Comparison of ENCODE assay signal across 27 mouse cellular contexts in genomic region chr2:71689041-71689440, GRCm38 (mm10). TPM values are rescaled to one million over a fixed set of nuclear protein-coding genes. Genes with fewer than 3 reads are reported as not detected.
DNase-seq lines count a peak whose midpoint lies in the region; ATAC-seq and TF ChIP-seq lines count a peak whose summit lies in the region.
"Had no signal": no experiment of that assay in that cellular context is flagged by ENCODE, and none has a peak within 500 bp of the region (broad histone marks: within the 10 kb centered on the region; RNA-seq: fewer than 3 reads in every experiment).

No protein-coding gene starts in this region.

- no peak overlapping the region for H3K9ac ChIP-seq in embryonic facial prominence, embryonic 11.5 days (replicated peaks; ENCODE audit: low read length)
- H3K9ac ChIP-seq in midbrain, embryonic 15.5 days = no peak overlapping the region
- no peak overlapping the region for H3K9ac ChIP-seq in midbrain, embryonic 16.5 days (ENCODE audit: low read depth, low read length)
- no peak overlapping the region for H3K9ac ChIP-seq in embryonic facial prominence, embryonic 14.5 days (ENCODE audit: low read depth, low read length)
- no peak overlapping the region for H3K9ac ChIP-seq in hindbrain, postnatal 0 days (replicated peaks; ENCODE audit: low read length)
- H3K9ac ChIP-seq: forebrain, embryonic 12.5 days had no signal

- no peak for TF ChIP-seq CTCF in hindbrain, postnatal 0 days (IDR thresholded peaks at IDR 0.05; ENCODE audit: low read depth)

- ATAC-seq in embryonic facial prominence, embryonic 11.5 days (replicated peaks; ENCODE audit: insufficient number of reproducible peaks, low FRiP score, low TSS enrichment, low read depth) = no peak
- no peak for ATAC-seq in midbrain, embryonic 15.5 days (replicated peaks)
- ATAC-seq in midbrain, embryonic 16.5 days = no peak
- ATAC-seq in embryonic facial prominence, embryonic 14.5 days (ENCODE audit: low read depth) = no peak
- no peak for ATAC-seq in hindbrain, postnatal 0 days
- ATAC-seq: activated CD4-positive, CD25-positive, alpha-beta regulatory T cell, adult 4 months; CD4-positive, CD25-positive, alpha-beta regulatory T cell, adult 4 months; forebrain, embryonic 14.5 days; forebrain, embryonic 16.5 days; Patski had no signal

- peak; percentile 79 for DNase-seq in embryonic facial prominence, embryonic 11.5 days (ENCODE audit: low spot score)
- no peak for DNase-seq in embryonic facial prominence, embryonic 10.5 days (ENCODE audit: low spot score)
- DNase-seq in embryonic facial prominence, embryonic 14.5 days (ENCODE audit: low spot score) = peak; percentile 83
- no peak for DNase-seq in hindbrain, postnatal 0 days (ENCODE audit: low spot score)
- no peak for DNase-seq in cerebellum, adult 8-10 months
- DNase-seq: adrenal gland, adult 8-10 months; adrenal gland, postnatal 14 days; adrenal gland, postnatal 36 days; B cell, adult 2 months; cerebellum, adult 11-12 months; cerebellum, adult 2 months; cerebellum, adult 9-11 months; cerebellum, postnatal 14 days; cerebellum, postnatal 36 days; embryo, embryonic 11 days had no signal

- no peak overlapping the region for H3K27ac ChIP-seq in embryonic facial prominence, embryonic 11.5 days (replicated peaks; ENCODE audit: low read depth, low read length)
- H3K27ac ChIP-seq in embryonic facial prominence, embryonic 10.5 days (replicated peaks) = no peak overlapping the region
- H3K27ac ChIP-seq in midbrain, embryonic 15.5 days = peak overlapping the region; percentile 4; the same call in 1 of the 2 replicates
- no peak overlapping the region for H3K27ac ChIP-seq in midbrain, embryonic 16.5 days (ENCODE audit: low read length)
- H3K27ac ChIP-seq in embryonic facial prominence, embryonic 14.5 days (replicated peaks; ENCODE audit: low read depth, low read length) = peak overlapping the region; percentile 33
- no peak overlapping the region for H3K27ac ChIP-seq in hindbrain, postnatal 0 days
- H3K27ac ChIP-seq: forebrain, embryonic 12.5 days had no signal

- H3K4me2 ChIP-seq in embryonic facial prominence, embryonic 11.5 days (ENCODE audit: low read depth, low read length) = no peak overlapping the region
- no peak overlapping the region for H3K4me2 ChIP-seq in midbrain, embryonic 15.5 days
- H3K4me2 ChIP-seq in midbrain, embryonic 16.5 days (ENCODE audit: low read length) = no peak overlapping the region
- H3K4me2 ChIP-seq in embryonic facial prominence, embryonic 14.5 days (ENCODE audit: low read depth, low read length) = no peak overlapping the region
- H3K4me2 ChIP-seq in hindbrain, postnatal 0 days (ENCODE audit: low read depth, low read length) = no peak overlapping the region
- H3K4me2 ChIP-seq: forebrain, embryonic 12.5 days had no signal

- no peak overlapping the region for H3K4me3 ChIP-seq in embryonic facial prominence, embryonic 11.5 days (ENCODE audit: low read depth, low read length)
- no peak overlapping the region for H3K4me3 ChIP-seq in embryonic facial prominence, embryonic 10.5 days
- H3K4me3 ChIP-seq in midbrain, embryonic 15.5 days = no peak overlapping the region
- no peak overlapping the region for H3K4me3 ChIP-seq in midbrain, embryonic 16.5 days (ENCODE audit: low read depth, low read length)
- no peak overlapping the region for H3K4me3 ChIP-seq in embryonic facial prominence, embryonic 14.5 days (ENCODE audit: low read depth, low read length)
- H3K4me3 ChIP-seq in hindbrain, postnatal 0 days (ENCODE audit: low read length) = no peak overlapping the region
- H3K4me3 ChIP-seq: erythroblast, embryonic 14.5 days; forebrain, embryonic 10.5 days; forebrain, embryonic 12.5 days had no signal

- no peaks in the 10 kb centered on the region for H3K36me3 ChIP-seq in embryonic facial prominence, embryonic 11.5 days (replicated peaks; ENCODE audit: control insufficient read depth, insufficient read depth, low read depth, low read length)
- H3K36me3 ChIP-seq in embryonic facial prominence, embryonic 10.5 days (replicated peaks) = no peaks in the 10 kb centered on the region
- H3K36me3 ChIP-seq in midbrain, embryonic 15.5 days (replicated peaks) = no peaks in the 10 kb centered on the region
- no peaks in the 10 kb centered on the region for H3K36me3 ChIP-seq in midbrain, embryonic 16.5 days (ENCODE audit: control insufficient read depth, insufficient read depth, low read length)
- no peaks in the 10 kb centered on the region for H3K36me3 ChIP-seq in embryonic facial prominence, embryonic 14.5 days (ENCODE audit: control insufficient read depth, insufficient read depth, low read length)
- no peaks in the 10 kb centered on the region for H3K36me3 ChIP-seq in hindbrain, postnatal 0 days (ENCODE audit: insufficient read depth, low read length)
- H3K36me3 ChIP-seq: forebrain, embryonic 10.5 days; forebrain, embryonic 12.5 days; G1E had no signal

- no peaks in the 10 kb centered on the region for H3K27me3 ChIP-seq in embryonic facial prominence, embryonic 11.5 days (ENCODE audit: control insufficient read depth, insufficient read depth, low read length)
- peaks cover 5% of the 10 kb centered on the region; the same call in 1 of the 2 replicates for H3K27me3 ChIP-seq in embryonic facial prominence, embryonic 10.5 days (replicated peaks; ENCODE audit: low read depth, poor library complexity, severe bottlenecking)
- H3K27me3 ChIP-seq in midbrain, embryonic 15.5 days (replicated peaks) = no peaks in the 10 kb centered on the region
- H3K27me3 ChIP-seq in midbrain, embryonic 16.5 days (ENCODE audit: control insufficient read depth, insufficient read depth, low read depth, low read length) = no peaks in the 10 kb centered on the region
- no peaks in the 10 kb centered on the region for H3K27me3 ChIP-seq in embryonic facial prominence, embryonic 14.5 days (replicated peaks; ENCODE audit: control insufficient read depth, insufficient read depth, low read length)
- H3K27me3 ChIP-seq in hindbrain, postnatal 0 days (ENCODE audit: insufficient read depth, low read length) = no peaks in the 10 kb centered on the region
- H3K27me3 ChIP-seq: CH12.LX; forebrain, embryonic 12.5 days; Patski had no signal

- no peaks in the 10 kb centered on the region; the same call in 1 of the 2 replicates for H3K4me1 ChIP-seq in embryonic facial prominence, embryonic 11.5 days (ENCODE audit: control insufficient read depth, insufficient read depth, low read length)
- peaks cover 30% of the 10 kb centered on the region for H3K4me1 ChIP-seq in embryonic facial prominence, embryonic 10.5 days
- peaks cover 13% of the 10 kb centered on the region for H3K4me1 ChIP-seq in midbrain, embryonic 15.5 days
- H3K4me1 ChIP-seq in midbrain, embryonic 16.5 days (ENCODE audit: control insufficient read depth, insufficient read depth, low read length) = peaks cover 8% of the 10 kb centered on the region
- peaks cover 18% of the 10 kb centered on the region for H3K4me1 ChIP-seq in embryonic facial prominence, embryonic 14.5 days (ENCODE audit: control insufficient read depth, insufficient read depth, low read length)
- 0 out of 2 replicates have a peak, but pooled peaks cover 10% of the 10 kb centered on the region for H3K4me1 ChIP-seq in hindbrain, postnatal 0 days (ENCODE audit: insufficient read depth, low read length)

- no peaks in the 10 kb centered on the region for H3K9me3 ChIP-seq in embryonic facial prominence, embryonic 11.5 days (replicated peaks; ENCODE audit: control insufficient read depth, low read length)
- H3K9me3 ChIP-seq in embryonic facial prominence, embryonic 10.5 days = no peaks in the 10 kb centered on the region
- H3K9me3 ChIP-seq in midbrain, embryonic 15.5 days = no peaks in the 10 kb centered on the region
- no peaks in the 10 kb centered on the region for H3K9me3 ChIP-seq in midbrain, embryonic 16.5 days (replicated peaks; ENCODE audit: control insufficient read depth, low read length, poor library complexity, severe bottlenecking)
- H3K9me3 ChIP-seq in embryonic facial prominence, embryonic 14.5 days (ENCODE audit: control insufficient read depth, low read length) = no peaks in the 10 kb centered on the region
- H3K9me3 ChIP-seq in hindbrain, postnatal 0 days (ENCODE audit: low read length) = no peaks in the 10 kb centered on the region
- H3K9me3 ChIP-seq: forebrain, embryonic 10.5 days; forebrain, embryonic 12.5 days; G1E had no signal

- 49% methylated on average over 4 of the region's 4 CpGs for WGBS in embryonic facial prominence, embryonic 11.5 days
- WGBS in embryonic facial prominence, embryonic 10.5 days = 57% methylated on average over 4 of the region's 4 CpGs
- 63% methylated on average over 4 of the region's 4 CpGs for WGBS in midbrain, embryonic 15.5 days
- 51% methylated on average over 4 of the region's 4 CpGs for WGBS in midbrain, embryonic 16.5 days
- WGBS in embryonic facial prominence, embryonic 14.5 days = 38% methylated on average over 4 of the region's 4 CpGs
- WGBS in hindbrain, postnatal 0 days = 70% methylated on average over 4 of the region's 4 CpGs

RNA-seq across cellular contexts. Expression of gene Itga6, which starts 56.4 kb away (rescaled TPM):
- 40.4 and 45.0 TPM in 2 replicates for polyA plus RNA-seq in embryonic facial prominence, embryonic 11.5 days (2014; fragmentation: Nextera tagmentation; extraction: Ambion mirVana)
- polyA plus RNA-seq in embryonic facial prominence, embryonic 10.5 days (2016; fragmentation: Nextera tagmentation; extraction: Ambion mirVana) = 30.7 and 31.6 TPM in 2 replicates
- 18.6 and 19.2 TPM in 2 replicates for polyA plus RNA-seq in midbrain, embryonic 15.5 days (2015; fragmentation: Nextera tagmentation; extraction: Ambion mirVana)
- polyA plus RNA-seq in midbrain, embryonic 16.5 days (2015; fragmentation: Nextera tagmentation; extraction: Ambion mirVana) = 17.7 and 23.7 TPM in 2 replicates
- polyA plus RNA-seq in embryonic facial prominence, embryonic 14.5 days (2014; fragmentation: Nextera tagmentation; extraction: Ambion mirVana) = 64.5 and 70.4 TPM in 2 replicates
- 46.7 and 50.0 TPM in 2 replicates for total RNA-seq in hindbrain, postnatal 0 days (2014; rRNA removed)
- 20.0 and 20.7 TPM in 2 replicates for polyA plus RNA-seq in hindbrain, postnatal 0 days (2015; fragmentation: Nextera tagmentation; extraction: Ambion mirVana)

Comparison
In these comparisons a context has a peak if more than half of its experiments do, and no peak if none do; other contexts are left out.
1. DNase-seq: peak in embryonic facial prominence, embryonic 11.5 days (single experiment) and embryonic facial prominence, embryonic 14.5 days (single experiment); none in embryonic facial prominence, embryonic 10.5 days (single experiment), hindbrain, postnatal 0 days (single experiment) and cerebellum, adult 8-10 months (single experiment).
2. H3K27ac ChIP-seq: peak in midbrain, embryonic 15.5 days (single experiment) and embryonic facial prominence, embryonic 14.5 days (single experiment); none in embryonic facial prominence, embryonic 11.5 days (single experiment), embryonic facial prominence, embryonic 10.5 days (single experiment), midbrain, embryonic 16.5 days (single experiment) and hindbrain, postnatal 0 days (single experiment).